Mouse (Mus musculus) embryo, embryonic 11.5 days (tissue): ENCODE results near the gene Fabp2.
"Not testable (repeated sequence)": the region's sequence is repeated elsewhere in the genome, so short reads cannot be mapped to it uniquely, and the experiment has no call there.

Source experiments
- DNase-seq: peaks from one replicate; pipeline ENCODE4 v3.0.0-alpha.2; 2012; ENCODE audit warnings: low read depth, low spot score

The Fabp2 gene

GRCm38 (mm10) chr3:122920572-122921435, 25.9 kb downstream of the Fabp2 start:
- no peak for DNase-seq

GRCm38 (mm10) chr3:122921676-122922527, 27.0 kb downstream of the Fabp2 start:
- no peak for DNase-seq

- no peak for DNase-seq
Observed at GRCm38 (mm10) chr3:122923147-122923546, 28.3 kb downstream of the Fabp2 start.

GRCm38 (mm10) chr3:122924009-122924914, 29.4 kb downstream of the Fabp2 start, which contains the start of gene 1810037I17Rik:
TSS of gene 1810037I17Rik (plus strand) at chr3:122924203.
- peak; percentile 91 for DNase-seq

GRCm38 (mm10) chr3:122929723-122930122, 34.9 kb downstream of the Fabp2 start:
- DNase-seq = no peak

GRCm38 (mm10) chr3:122932466-122932865, 37.6 kb downstream of the Fabp2 start:
- no peak for DNase-seq

- not testable (repeated sequence) for DNase-seq
Observed at GRCm38 (mm10) chr3:122937176-122937575, 42.3 kb downstream of the Fabp2 start.

GRCm38 (mm10) chr3:122939215-122939614, 44.3 kb downstream of the Fabp2 start:
- DNase-seq = peak; percentile 17

GRCm38 (mm10) chr3:122943387-122943890, 48.6 kb downstream of the Fabp2 start:
- DNase-seq = no peak
